Mouse (Mus musculus) gastrocnemius, adult 8-10 months (tissue): Measurements from ENCODE around the gene Shisa5. TPM values are rescaled to one million over a fixed set of nuclear protein-coding genes. Genes with fewer than 3 reads are reported as not detected.

ENCODE experiments used
- total RNA-seq, 4 experiments: library from RNA; stranded (reverse); gene quantifications; 2 replicates each; pipeline ENCODE4 v1.2.4; 2022

The Shisa5 gene
- total RNA-seq, 4 experiments from 2014 or later: 7.0 to 11.8 (median 9.1) TPM

Other genes starting within 250 kb of the Shisa5 start
- 1 to 10 TPM; 3.6 to 4.9 (median 4.2) TPM for gene Nckipsd, start 230.2 kb upstream of the Shisa5 start, total RNA-seq
- under 1 TPM in 1 of 4 experiments, not detected in 3; 0.05 TPM for gene Celsr3, start 212.2 kb upstream of the Shisa5 start, total RNA-seq
- gene Slc26a6, start 185.3 kb upstream of the Shisa5 start, total RNA-seq: 10 to 100 TPM; 14.6 to 25.3 (median 16.4) TPM
- gene Tmem89, start 123.9 kb upstream of the Shisa5 start, total RNA-seq: under 1 TPM in 1 of 4 experiments, not detected in 3; 0.53 TPM
- 100 to 1,000 TPM; 799 to 932 (median 902) TPM for gene Uqcrc1, start 101.9 kb upstream of the Shisa5 start, total RNA-seq
- 1 to 10 TPM; 1.2 to 3.1 (median 2.2) TPM for gene Col7a1, start 85.0 kb upstream of the Shisa5 start, total RNA-seq
- 1 to 10 TPM in 1 of 4 experiments, under 1 TPM in 2, not detected in 1; 0.27 to 1.2 (median 0.51) TPM for gene Ucn2, start 52.6 kb upstream of the Shisa5 start, total RNA-seq
- gene Pfkfb4, start 46.8 kb upstream of the Shisa5 start, total RNA-seq: 10 to 100 TPM; 21.5 to 37.8 (median 35.0) TPM
- 10 to 100 TPM; 11.4 to 17.2 (median 13.0) TPM for gene Trex1, start 21.2 kb downstream of the Shisa5 start, total RNA-seq
- 10 to 100 TPM in 3 of 4 experiments, 1 to 10 TPM in 1; 8.7 to 11.5 (median 10.7) TPM for gene Atrip, start 35.6 kb downstream of the Shisa5 start, total RNA-seq
- gene Ccdc51, start 43.9 kb downstream of the Shisa5 start, total RNA-seq: 1 to 10 TPM; 6.7 to 8.6 (median 7.8) TPM
- gene Tma7, start 44.0 kb downstream of the Shisa5 start, total RNA-seq: 100 to 1,000 TPM; 297 to 369 (median 354) TPM
- under 1 TPM; 0.58 to 0.87 (median 0.74) TPM for gene Plxnb1, start 56.8 kb downstream of the Shisa5 start, total RNA-seq
- gene Fbxw21, start 123.5 kb downstream of the Shisa5 start, total RNA-seq: not detected
- gene Fbxw13, start 157.4 kb downstream of the Shisa5 start, total RNA-seq: not detected
- gene Fbxw20, start 196.2 kb downstream of the Shisa5 start, total RNA-seq: not detected
- not detected for gene Fbxw14, start 249.1 kb downstream of the Shisa5 start, total RNA-seq